Mouse (Mus musculus): Measurements from ENCODE around the gene Kansl2. TPM values are rescaled to one million over a fixed set of nuclear protein-coding genes. Genes with fewer than 3 reads are reported as not detected.

Kansl2 gene
- total and polyA plus RNA-seq, 3 experiments = 59.6 to 125 (median 103) TPM

- H3K4me1 ChIP-seq (ENCODE audit: control insufficient read depth in 1 of 2, insufficient read depth in 2 of 2) = peaks cover 6 to 37% of the 10 kb centered on the region in 2 experiments; a peak in 2 of 4 replicates
- H3K4me3 ChIP-seq (replicated peaks in 1 of 3; ENCODE audit: low read depth in 2 of 3, low read length in 2 of 3, poor library complexity in 1 of 3) = peak overlapping the region; percentile 46 to 73 (median 54)
- in situ Hi-C loops (cut with MboI; ENCODE audit: low pct_ligation_motif_present, low pct_unique_long_range_greater_than_20kb, low sequenced_read_pairs) (loop anchor here (5.0 kb wide), 1 partner anchor 106 kb away; no protein-coding TSS in a partner anchor), dilution Hi-C loops (cut with MboI; ENCODE audit: extremely low pct_ligation_motif_present, extremely low pct_unique_long_range_greater_than_20kb, low sequenced_read_pairs) (no loop called here)
- peak overlapping the region; percentile 53 for H3K9ac ChIP-seq (ENCODE audit: insufficient read depth, low read depth)
- no peaks in the 10 kb centered on the region for H3K27me3 ChIP-seq (replicated peaks)
- H3K27ac ChIP-seq (ENCODE audit: insufficient read depth, low read depth) = peak overlapping the region; percentile 88
- no peaks in the 10 kb centered on the region for H3K36me3 ChIP-seq (replicated peaks in 1 of 2; ENCODE audit: control insufficient read depth in 1 of 2, insufficient read depth in 1 of 2, low read length in 1 of 2)
- no peaks in the 10 kb centered on the region for H3K79me2 ChIP-seq (replicated peaks; ENCODE audit: control insufficient read depth, extremely low read depth, insufficient read depth, poor library complexity, severe bottlenecking)
- peaks cover 7% of the 10 kb centered on the region for H3K9me3 ChIP-seq (replicated peaks; ENCODE audit: low read length)
- H3K4me2 ChIP-seq (ENCODE audit: insufficient read depth, low read depth, poor library complexity, severe bottlenecking) = peak overlapping the region; percentile 94
- TF ChIP-seq ZNF384 (IDR thresholded peaks at IDR 0.05; ENCODE audit: low read depth, low read length) = peak; percentile 82
- peak; percentile 94 for TF ChIP-seq IRF4 (IDR thresholded peaks at IDR 0.05; ENCODE audit: low read depth, low read length)
- TF ChIP-seq RAD21 (IDR thresholded peaks at IDR 0.05; ENCODE audit: low read depth, low read length) = no peak
- no peak for TF ChIP-seq MAFK (IDR thresholded peaks at IDR 0.05; ENCODE audit: insufficient replicate concordance, low read length)
- no peak for TF ChIP-seq CTCF (conservative IDR thresholded peaks at IDR 0.05 in 1 of 2, IDR thresholded peaks at IDR 0.05 in 1 of 2; ENCODE audit: low read depth in 2 of 2, low read length in 2 of 2)
- TF ChIP-seq HCFC1 (IDR thresholded peaks at IDR 0.05; ENCODE audit: low read depth, low read length) = peak; percentile 69
- TF ChIP-seq CHD1 (IDR thresholded peaks at IDR 0.05; ENCODE audit: low read depth, low read length) = no peak
- TF ChIP-seq E2F4 (IDR thresholded peaks at IDR 0.05; ENCODE audit: insufficient replicate concordance, low read depth, low read length) = no peak
- no peak for TF ChIP-seq RCOR1 (conservative IDR thresholded peaks at IDR 0.05; ENCODE audit: low read depth, low read length)
- no peak for TF ChIP-seq KAT2A (IDR thresholded peaks at IDR 0.05; ENCODE audit: insufficient replicate concordance, low read length)
- 0 out of 2 replicates have a peak, but pooled peaks have one; percentile 20 for TF ChIP-seq MEF2A (IDR thresholded peaks at IDR 0.05; ENCODE audit: borderline replicate concordance, low read depth, low read length)
- TF ChIP-seq SIN3A (IDR thresholded peaks at IDR 0.05; ENCODE audit: low read length) = peak; percentile 84
- TF ChIP-seq MAZ (IDR thresholded peaks at IDR 0.05; ENCODE audit: low read depth, low read length) = no peak
- TF ChIP-seq USF2 (conservative IDR thresholded peaks at IDR 0.05; ENCODE audit: low read depth, low read length) = no peak
- peak; percentile 82 for TF ChIP-seq BHLHE40 (IDR thresholded peaks at IDR 0.05; ENCODE audit: low read depth, low read length)
- peak; percentile 78 for TF ChIP-seq POLR2A (IDR thresholded peaks at IDR 0.05; ENCODE audit: low read depth, low read length)
- TF ChIP-seq NELFE (IDR thresholded peaks at IDR 0.05; ENCODE audit: low read depth, low read length) = peak; percentile 73
- TF ChIP-seq ZC3H11A (IDR thresholded peaks at IDR 0.05; ENCODE audit: low read depth, low read length) = no peak
- TF ChIP-seq JUN (IDR thresholded peaks at IDR 0.05; ENCODE audit: insufficient read depth, low read depth, low read length) = no peak
- peak; percentile 78 for TF ChIP-seq TCF12 (IDR thresholded peaks at IDR 0.05; ENCODE audit: low read depth, low read length)
- TF ChIP-seq NRF1 (IDR thresholded peaks at IDR 0.05; ENCODE audit: low read depth, low read length) = no peak
- TF ChIP-seq GABPA (IDR thresholded peaks at IDR 0.05; ENCODE audit: insufficient replicate concordance, low read depth, low read length) = no peak
- no peak for TF ChIP-seq PAX5 (IDR thresholded peaks at IDR 0.05; ENCODE audit: low read length)
- TF ChIP-seq JUND (conservative IDR thresholded peaks at IDR 0.05; ENCODE audit: low read depth, low read length) = no peak
- TF ChIP-seq EP300 (IDR thresholded peaks at IDR 0.05; ENCODE audit: low read length) = peak; percentile 86
- peak; percentile 75 for TF ChIP-seq ETS1 (conservative IDR thresholded peaks at IDR 0.05; ENCODE audit: low read depth, low read length)
- TF ChIP-seq MXI1 (IDR thresholded peaks at IDR 0.05; ENCODE audit: low read depth, low read length) = peak; percentile 94
- TF ChIP-seq TBP (conservative IDR thresholded peaks at IDR 0.05; ENCODE audit: low read depth, low read length) = peak; percentile 83
- TF ChIP-seq ZMIZ1 (IDR thresholded peaks at IDR 0.05; ENCODE audit: low read depth, low read length) = peak; percentile 85
- no peak for TF ChIP-seq CHD2 (IDR thresholded peaks at IDR 0.05; ENCODE audit: low read length)
- TF ChIP-seq POLR2AphosphoS2 (IDR thresholded peaks at IDR 0.05; ENCODE audit: low read depth, low read length) = no peak
- no peak for TF ChIP-seq USF1 (IDR thresholded peaks at IDR 0.05; ENCODE audit: low read depth, low read length)
- peak; percentile 93 for TF ChIP-seq MAX (IDR thresholded peaks at IDR 0.05; ENCODE audit: low read length)
- peak; percentile 98 for TF ChIP-seq MYC (IDR thresholded peaks at IDR 0.05; ENCODE audit: low read depth, low read length)
- TF ChIP-seq ELF1 (IDR thresholded peaks at IDR 0.05; ENCODE audit: low read depth, low read length) = peak; percentile 92
- no peak for TF ChIP-seq ZKSCAN1 (IDR thresholded peaks at IDR 0.05; ENCODE audit: borderline replicate concordance, low read depth, low read length)
- TF ChIP-seq UBTF (IDR thresholded peaks at IDR 0.05; ENCODE audit: low read depth, low read length) = no peak
- no peak for TF ChIP-seq SMC3 (IDR thresholded peaks at IDR 0.05; ENCODE audit: low read depth, low read length)
- peak; percentile 93 for DNase-seq (ENCODE audit: extremely low read depth)
These were observed 22.6 kb downstream of the Kansl2 start for GRCm38 (mm10) chr15:98511386-98511928.
